Mouse (Mus musculus) kidney, adult 9 months (tissue): ENCODE measurements around the gene Nfam1.
A peak's percentile ranks its signal among the peaks of the same experiment; 100 is the strongest.

Experiments
- DNase-seq: peaks from one replicate; pipeline ENCODE4 v3.0.0; 2022

The Nfam1 gene

GRCm38 (mm10) chr15:83037755-83038483 lies 4.8 kb upstream of the Nfam1 start:
- peak; percentile 94 for DNase-seq

- DNase-seq: peak; percentile 26
These were observed 3.9 kb upstream of the Nfam1 start for GRCm38 (mm10) chr15:83036900-83037519.

- peak; percentile 22 for DNase-seq
These were observed 3.0 kb upstream of the Nfam1 start for GRCm38 (mm10) chr15:83036089-83036488.

- no peak for DNase-seq
These were observed 1.3 kb upstream of the Nfam1 start for GRCm38 (mm10) chr15:83034275-83034977.

GRCm38 (mm10) chr15:83030884-83031283 lies 2.2 kb downstream of the Nfam1 start:
- DNase-seq: no peak

- DNase-seq: no peak
These were observed 3.1 kb downstream of the Nfam1 start for GRCm38 (mm10) chr15:83029725-83030718.

GRCm38 (mm10) chr15:83026129-83026528 lies 7.0 kb downstream of the Nfam1 start:
- no peak for DNase-seq

DNA sequence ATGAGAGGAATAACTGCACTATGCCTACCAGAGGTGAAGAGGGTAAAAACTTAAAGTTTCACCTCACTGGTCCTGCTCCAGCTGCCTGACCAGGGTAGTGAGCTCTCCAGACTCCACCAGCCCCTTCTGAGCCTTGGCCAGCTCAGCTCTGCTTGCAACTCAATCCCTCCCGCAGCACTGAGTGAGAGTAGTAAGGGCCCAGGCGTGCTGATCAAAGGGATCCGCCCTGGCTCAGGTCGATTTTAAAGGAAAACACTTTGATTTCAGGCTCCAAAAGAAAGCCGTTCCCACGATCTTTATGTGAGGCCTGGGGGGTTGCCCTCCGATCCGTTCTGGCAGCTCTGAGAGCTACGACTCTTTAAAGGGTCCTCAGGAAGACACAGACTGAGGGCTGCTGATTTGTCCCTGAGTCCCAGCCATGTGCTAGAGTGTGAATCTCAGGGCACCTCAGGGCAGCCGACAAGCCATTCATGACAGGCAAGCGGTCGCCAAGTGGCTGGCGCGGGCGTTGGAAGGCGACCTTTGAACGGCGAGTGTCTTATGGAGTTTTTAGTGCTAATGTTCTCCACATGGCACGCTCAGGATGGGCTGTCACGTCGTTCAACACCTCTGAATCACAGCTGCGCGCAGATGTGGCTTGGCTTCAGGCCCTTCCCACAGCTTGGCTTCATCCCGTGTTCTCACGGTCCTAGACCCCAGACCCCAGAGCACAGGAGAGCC lies 7.9 kb downstream of the Nfam1 start:
- DNase-seq: peak; percentile 54

GRCm38 (mm10) chr15:83022947-83023346 lies 10.2 kb downstream of the Nfam1 start:
- no peak for DNase-seq

GRCm38 (mm10) chr15:83010990-83011664 lies 22.0 kb downstream of the Nfam1 start:
- DNase-seq: peak; percentile 17

GRCm38 (mm10) chr15:83010423-83010822 lies 22.7 kb downstream of the Nfam1 start:
- DNase-seq: no peak

GRCm38 (mm10) chr15:83009532-83009931 lies 23.6 kb downstream of the Nfam1 start:
- no peak for DNase-seq

DNA sequence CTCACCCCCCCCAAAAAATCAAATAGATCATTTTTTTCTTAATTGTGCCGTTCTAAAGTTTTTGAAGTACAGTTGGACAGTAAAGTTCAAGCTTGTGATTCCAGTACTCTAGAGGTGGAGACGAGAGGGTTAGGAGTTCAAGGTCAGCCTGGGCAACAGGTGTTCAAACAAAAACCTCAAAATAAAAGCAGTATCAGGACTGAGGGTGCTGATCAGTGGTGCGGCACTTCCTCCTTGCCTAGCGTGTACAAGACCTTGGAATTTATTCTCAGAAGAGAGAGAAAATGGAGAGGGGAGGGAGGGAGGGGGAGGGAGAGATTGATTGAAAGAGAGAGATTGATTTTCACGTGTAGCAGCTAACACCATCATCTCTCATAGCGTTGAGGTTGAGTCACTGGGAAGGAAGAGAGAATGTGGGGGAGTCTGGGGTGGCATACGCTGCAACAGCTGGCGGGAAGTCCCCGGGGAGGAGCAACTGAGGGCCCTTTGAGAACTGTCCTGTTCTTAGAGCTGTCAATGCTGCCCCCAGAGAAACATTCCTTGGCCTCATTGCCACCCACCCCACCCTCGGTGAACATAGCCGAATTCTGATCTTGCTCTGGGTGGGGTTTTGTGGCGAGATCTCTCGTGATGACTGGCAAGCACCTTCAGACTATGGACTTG lies 24.2 kb downstream of the Nfam1 start:
- no peak for DNase-seq

GRCm38 (mm10) chr15:83007346-83007920 lies 25.7 kb downstream of the Nfam1 start:
- no peak for DNase-seq

GRCm38 (mm10) chr15:83002665-83003548 lies 30.2 kb downstream of the Nfam1 start:
- no peak for DNase-seq

DNA sequence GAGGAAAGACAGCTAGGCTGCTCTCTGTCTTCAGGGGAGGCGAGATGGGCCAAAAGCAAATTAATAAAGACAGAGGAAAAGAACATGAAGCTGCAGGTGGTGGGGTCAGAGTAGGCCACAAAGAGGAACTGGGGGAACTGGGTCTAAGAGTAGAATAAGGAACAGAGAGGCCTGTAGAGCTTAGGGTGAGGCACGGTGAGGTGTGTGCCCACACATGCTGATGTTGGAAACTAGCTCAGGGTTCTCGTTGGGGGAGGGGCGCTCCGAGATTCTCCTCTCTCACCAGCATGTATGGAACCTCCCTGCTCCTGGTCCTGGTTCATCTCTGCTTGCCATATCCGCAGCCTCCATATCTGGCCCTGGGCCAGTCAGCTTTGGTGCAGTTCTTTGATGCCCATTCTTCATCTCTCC lies 34.3 kb downstream of the Nfam1 start:
- no peak for DNase-seq

GRCm38 (mm10) chr15:82996431-82996830 lies 36.7 kb downstream of the Nfam1 start:
- no peak for DNase-seq

DNA sequence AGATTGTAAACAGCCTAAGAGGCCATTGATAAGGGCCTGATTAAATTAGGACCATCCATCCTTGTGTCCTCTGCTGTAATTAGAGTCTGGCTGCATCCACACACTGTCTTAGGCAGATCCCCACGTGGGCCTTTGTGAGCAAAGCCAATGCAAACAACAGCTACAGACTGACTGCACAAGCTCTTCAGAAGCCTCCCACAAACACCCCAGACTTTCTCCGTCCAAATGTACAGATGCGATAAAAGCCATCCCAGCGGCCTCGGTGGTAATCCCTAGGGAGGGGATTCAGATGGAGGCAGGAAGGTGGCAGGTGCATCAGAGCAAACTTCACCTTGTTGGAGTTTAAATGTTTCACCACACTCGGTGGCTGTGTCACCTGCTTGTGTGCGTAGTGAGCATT lies 37.9 kb downstream of the Nfam1 start:
- DNase-seq: no peak

DNA sequence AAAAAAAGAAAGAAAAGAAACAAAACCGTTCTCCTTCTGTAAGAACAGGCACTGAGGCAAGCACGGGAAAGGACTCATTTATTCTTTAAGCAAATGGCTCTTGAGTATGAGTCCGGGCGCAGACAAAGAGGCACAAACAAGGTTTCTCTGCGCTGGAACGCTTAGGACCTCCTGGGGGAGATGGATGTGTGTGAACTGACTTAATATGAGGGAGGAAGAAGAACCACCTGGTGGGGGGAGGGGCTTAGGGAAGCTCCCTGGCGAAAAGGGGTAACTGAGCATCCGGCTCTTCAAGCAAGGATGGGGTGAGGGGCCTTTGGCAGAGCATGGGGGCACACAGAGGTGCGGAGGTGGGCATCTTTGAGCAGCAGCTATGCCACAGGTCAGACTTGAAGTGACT lies 40.2 kb downstream of the Nfam1 start:
- DNase-seq: no peak
